Mouse (Mus musculus) mammary gland, adult 2 months (tissue): ENCODE measurements around the gene Ntan1. TPM values are rescaled to one million over a fixed set of nuclear protein-coding genes. Genes with fewer than 3 reads are reported as not detected.

Experiments
- polyA plus RNA-seq: library from polyadenylated mRNA; depleted of rRNA; stranded (reverse); fragments of >200 nt; gene quantifications from 2 replicates; pipeline ENCODE4 v1.2.3, GENCODE M21; 2012; ENCODE audit warnings: low replicate concordance; rRNA removed

The Ntan1 gene
- polyA plus RNA-seq: 58.7 and 74.7 TPM in 2 replicates

DNA sequence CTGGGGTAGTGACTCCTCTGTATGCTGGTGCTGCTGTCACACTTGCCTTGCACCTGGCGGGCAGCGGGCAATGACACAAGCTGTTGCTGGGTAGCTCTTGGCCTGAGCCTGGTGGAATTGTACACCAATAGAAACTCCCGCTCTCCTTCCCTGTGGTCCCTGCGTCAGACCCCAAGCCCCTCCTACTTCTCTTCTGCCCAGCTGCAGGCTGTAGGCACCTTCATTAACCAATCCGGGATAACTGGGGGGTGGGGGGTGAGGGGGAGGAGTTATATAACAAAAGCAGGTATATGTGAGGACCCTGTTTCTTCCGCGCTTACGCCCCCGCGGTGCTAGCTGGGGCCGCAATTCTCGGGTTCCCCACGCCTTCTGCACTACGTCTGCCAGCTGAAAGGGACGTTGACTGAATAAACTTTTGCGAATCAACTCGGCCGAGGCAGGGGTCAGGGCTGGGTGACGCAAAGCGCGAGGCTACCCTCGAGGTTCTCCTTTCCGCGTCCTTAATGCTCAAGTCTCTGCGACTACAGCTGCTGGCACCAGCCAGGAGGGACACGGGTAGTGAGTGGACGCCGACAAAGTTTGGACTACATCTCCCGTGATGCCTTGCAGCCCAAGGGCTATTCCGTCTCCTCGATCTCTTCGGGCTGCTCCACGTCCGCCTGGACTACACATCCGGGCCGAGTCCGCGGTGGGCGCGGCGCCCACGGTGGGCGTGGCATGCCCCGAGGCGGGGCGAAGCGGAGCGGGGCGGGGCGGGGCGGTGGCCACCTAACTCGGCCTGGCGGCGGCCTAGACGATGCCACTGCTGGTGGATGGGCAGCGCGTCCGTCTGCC lies at the start of gene Ntan1:
Gene Ntan1 (plus strand): TSS at position 286 of the 834 bp plus-strand sequence.

GRCm38 (mm10) chr16:13780353-13781036 lies 38.1 kb upstream of the Ntan1 start, which contains the start of gene Rrn3:
Gene Rrn3 (plus strand): TSS chr16:13780708.

Other genes with a start within 250 kb of the Ntan1 start
- gene Parn, start 150.7 kb upstream of the Ntan1 start, polyA plus RNA-seq: 10.2 and 17.5 TPM in 2 replicates
- gene Bfar, start 147.0 kb upstream of the Ntan1 start, polyA plus RNA-seq: 19.2 and 44.9 TPM in 2 replicates
- 0.65 and 1.2 TPM in 2 replicates for gene 3110001I22Rik, start 146.9 kb upstream of the Ntan1 start, polyA plus RNA-seq
- not detected in 2 replicates for gene Pla2g10, start 87.9 kb upstream of the Ntan1 start, polyA plus RNA-seq
- 6.7 and 15.8 TPM in 2 replicates for gene Rrn3, start 38.1 kb upstream of the Ntan1 start, polyA plus RNA-seq
- gene Pdxdc1, start 84.3 kb downstream of the Ntan1 start, polyA plus RNA-seq: 52.8 and 118 TPM in 2 replicates
- gene Mpv17l, start 84.3 kb downstream of the Ntan1 start, polyA plus RNA-seq: 1.5 and 2.9 TPM in 2 replicates
- gene 2900011O08Rik, start 167.8 kb downstream of the Ntan1 start, polyA plus RNA-seq: 0.31 and 0.33 TPM in 2 replicates
- 0.09 TPM in 1 of 2 replicates, not detected in the other for gene Ifitm7, start 168.0 kb downstream of the Ntan1 start, polyA plus RNA-seq